Mouse (Mus musculus): ENCODE data around the gene Ddx55. TPM values are rescaled to one million over a fixed set of nuclear protein-coding genes. Genes with fewer than 3 reads are reported as not detected.

Gene Ddx55
- total and polyA plus RNA-seq, 2 experiments from 2014 or later: 4.9 to 5.2 TPM

GRCm38 (mm10) chr5:124604296-124604695 lies 51.6 kb downstream of the Ddx55 start:
- DNase-seq (ENCODE audit: low spot score) (no peak), ATAC-seq (ENCODE audit: insufficient read depth, low read depth) (peak; percentile 36; the same call in 1 of the 2 replicates)
- Histone ChIP-seq H3K9ac (replicated peaks; ENCODE audit: low read depth, low read length) (no peak overlapping the region), H3K27me3 (ENCODE audit: control insufficient read depth, insufficient read depth, low read length) (no peaks in the 10 kb centered on the region), H3K36me3 (replicated peaks; ENCODE audit: control insufficient read depth, insufficient read depth, low read length) (no peaks in the 10 kb centered on the region), H3K4me3 (ENCODE audit: low read depth, low read length) (no peak overlapping the region), H3K27ac (ENCODE audit: low read depth) (no peak overlapping the region), H3K4me1 (ENCODE audit: control insufficient read depth, insufficient read depth) (0 out of 2 replicates have a peak, but pooled peaks cover under 1% of the 10 kb centered on the region), H3K9me3 (replicated peaks; ENCODE audit: control insufficient read depth, low read length) (no peaks in the 10 kb centered on the region), H3K4me2 (ENCODE audit: low read depth, low read length) (no peak overlapping the region)
- TF ChIP-seq CTCF (IDR thresholded peaks at IDR 0.05; ENCODE audit: low read depth) (no peak), EP300 (IDR thresholded peaks at IDR 0.05; ENCODE audit: low read depth) (no peak)
- 53% methylated on average over 4 of the region's 4 CpGs for WGBS

DNA sequence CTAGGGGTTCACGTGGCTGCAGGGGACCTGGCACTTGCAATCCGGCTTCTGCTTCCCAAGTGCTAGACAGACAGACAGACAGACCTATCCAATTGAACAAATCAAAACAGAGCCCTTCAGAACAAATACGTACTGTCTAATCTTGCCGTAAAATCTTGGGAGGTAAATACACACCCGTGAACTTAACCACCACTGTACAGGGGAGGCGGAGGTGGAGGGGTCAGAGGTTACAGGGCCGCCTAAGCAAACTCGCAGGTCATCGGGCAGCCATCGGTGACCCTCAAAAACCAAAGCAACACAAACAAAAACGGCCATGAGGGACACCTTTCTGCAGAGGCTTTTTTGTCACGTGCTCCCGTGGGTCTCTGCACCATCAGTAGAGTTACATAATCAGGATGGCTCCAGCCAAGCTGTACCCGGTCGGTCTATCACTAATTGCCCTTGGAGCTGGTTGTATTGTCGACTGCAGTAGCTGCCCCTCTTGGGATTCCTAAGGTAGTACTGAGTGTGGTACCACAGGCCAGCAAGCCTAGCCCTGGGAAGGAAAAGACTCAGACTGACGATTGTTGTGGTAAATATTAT lies 52.5 kb downstream of the Ddx55 start:
- Histone ChIP-seq H3K9ac (replicated peaks; ENCODE audit: low read depth, low read length) (no peak overlapping the region), H3K4me1 (ENCODE audit: control insufficient read depth, insufficient read depth) (no peaks in the 10 kb centered on the region), H3K36me3 (replicated peaks; ENCODE audit: control insufficient read depth, insufficient read depth, low read length) (no peaks in the 10 kb centered on the region), H3K9me3 (replicated peaks; ENCODE audit: control insufficient read depth, low read length) (no peaks in the 10 kb centered on the region), H3K27ac (ENCODE audit: low read depth) (no peak overlapping the region), H3K4me2 (ENCODE audit: low read depth, low read length) (no peak overlapping the region), H3K27me3 (ENCODE audit: control insufficient read depth, insufficient read depth, low read length) (no peaks in the 10 kb centered on the region), H3K4me3 (ENCODE audit: low read depth, low read length) (no peak overlapping the region)
- WGBS: 79% methylated on average over 17 of the region's 17 CpGs
- TF ChIP-seq EP300 (IDR thresholded peaks at IDR 0.05; ENCODE audit: low read depth) (no peak), CTCF (IDR thresholded peaks at IDR 0.05; ENCODE audit: low read depth) (no peak)
- ATAC-seq (ENCODE audit: insufficient read depth, low read depth) (no peak), DNase-seq (ENCODE audit: low spot score) (no peak)

DNA sequence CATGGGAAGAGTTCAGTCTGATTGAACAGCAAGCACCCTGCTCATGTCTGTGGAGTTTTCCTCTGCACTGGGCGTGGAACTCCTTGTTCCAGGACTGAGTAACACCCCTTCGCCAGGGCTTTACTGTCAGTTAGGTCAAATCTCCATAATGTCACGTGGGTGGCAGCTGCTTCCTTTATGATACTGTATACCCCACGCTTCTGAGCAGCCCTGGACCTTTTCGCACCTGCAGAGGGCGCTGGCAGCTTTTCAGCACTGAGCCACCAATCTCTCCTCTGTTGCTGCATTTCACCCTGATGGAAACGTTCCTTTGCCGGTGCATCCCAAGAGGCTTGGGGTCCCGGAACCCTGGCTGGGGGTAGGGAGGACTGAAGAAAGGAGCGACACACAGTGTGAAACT lies 58.3 kb downstream of the Ddx55 start:
- no peak overlapping the region for H3K9ac ChIP-seq (replicated peaks; ENCODE audit: low read depth, low read length)
- H3K4me3 ChIP-seq (ENCODE audit: low read depth, low read length): no peak overlapping the region
- no peaks in the 10 kb centered on the region for H3K4me1 ChIP-seq (ENCODE audit: control insufficient read depth, insufficient read depth)
- no peaks in the 10 kb centered on the region for H3K27me3 ChIP-seq (ENCODE audit: control insufficient read depth, insufficient read depth, low read length)
- no peak for DNase-seq (ENCODE audit: low spot score)
- no peaks in the 10 kb centered on the region for H3K9me3 ChIP-seq (replicated peaks; ENCODE audit: control insufficient read depth, low read length)
- TF ChIP-seq EP300 (IDR thresholded peaks at IDR 0.05; ENCODE audit: low read depth): no peak
- no peak for TF ChIP-seq CTCF (IDR thresholded peaks at IDR 0.05; ENCODE audit: low read depth)
- H3K4me2 ChIP-seq (ENCODE audit: low read depth, low read length): no peak overlapping the region
- ATAC-seq (ENCODE audit: insufficient read depth, low read depth): no peak
- H3K27ac ChIP-seq (ENCODE audit: low read depth): no peak overlapping the region
- WGBS: 73% methylated on average over 10 of the region's 10 CpGs
- H3K36me3 ChIP-seq (replicated peaks; ENCODE audit: control insufficient read depth, insufficient read depth, low read length): no peaks in the 10 kb centered on the region

DNA sequence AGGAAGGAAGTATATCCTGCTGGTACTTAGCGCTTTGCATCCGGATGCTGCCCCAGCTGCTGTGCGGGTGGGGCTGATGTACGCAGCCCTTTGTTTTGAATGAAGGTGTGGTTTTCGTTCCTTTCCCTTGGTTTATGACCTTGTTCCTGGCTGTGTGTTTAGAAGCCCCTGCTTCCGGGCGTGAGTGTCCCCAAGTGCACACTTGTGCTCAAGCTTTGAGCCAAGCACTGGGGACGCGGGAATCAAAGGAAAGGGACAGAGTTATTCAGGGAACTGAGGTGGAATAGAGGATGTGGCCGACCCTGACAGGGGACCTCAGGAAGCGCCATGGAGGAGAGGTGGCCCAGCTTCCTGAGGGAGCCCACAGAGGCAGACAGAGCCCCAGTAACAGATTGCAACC lies 62.0 kb downstream of the Ddx55 start:
- Histone ChIP-seq H3K4me2 (ENCODE audit: low read depth, low read length) (no peak overlapping the region), H3K27me3 (ENCODE audit: control insufficient read depth, insufficient read depth, low read length) (no peaks in the 10 kb centered on the region), H3K36me3 (replicated peaks; ENCODE audit: control insufficient read depth, insufficient read depth, low read length) (no peaks in the 10 kb centered on the region), H3K4me1 (ENCODE audit: control insufficient read depth, insufficient read depth) (no peaks in the 10 kb centered on the region), H3K27ac (ENCODE audit: low read depth) (peak overlapping the region; percentile 56), H3K9ac (replicated peaks; ENCODE audit: low read depth, low read length) (no peak overlapping the region), H3K9me3 (replicated peaks; ENCODE audit: control insufficient read depth, low read length) (no peaks in the 10 kb centered on the region), H3K4me3 (ENCODE audit: low read depth, low read length) (no peak overlapping the region)
- no peak for DNase-seq (ENCODE audit: low spot score)
- ATAC-seq (ENCODE audit: insufficient read depth, low read depth): peak; percentile 70
- TF ChIP-seq EP300 (IDR thresholded peaks at IDR 0.05; ENCODE audit: low read depth) (peak; percentile 52; the same call in 1 of the 2 replicates), CTCF (IDR thresholded peaks at IDR 0.05; ENCODE audit: low read depth) (no peak)
- WGBS: 68% methylated on average over 11 of the region's 11 CpGs

DNA sequence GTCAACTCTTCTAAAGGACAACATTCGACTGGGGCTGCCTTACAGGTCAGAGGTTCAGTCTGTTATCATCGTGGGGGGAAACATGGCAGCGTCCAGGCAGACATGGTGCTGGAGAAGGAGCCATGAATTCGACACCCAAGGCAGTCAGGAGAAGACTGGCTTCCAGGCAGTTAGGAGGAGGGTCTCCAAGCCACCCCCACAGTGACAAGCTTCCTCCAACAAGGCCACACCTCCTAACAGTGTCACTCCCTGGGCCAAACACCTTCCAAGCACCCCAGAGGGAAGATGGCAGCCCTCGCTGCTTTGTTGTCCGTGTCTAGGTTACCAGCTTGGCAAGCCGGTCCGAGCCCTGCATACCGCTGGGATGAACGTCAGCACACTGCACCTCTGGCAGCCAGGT lies 66.0 kb downstream of the Ddx55 start:
- Histone ChIP-seq H3K4me1 (ENCODE audit: control insufficient read depth, insufficient read depth) (no peaks in the 10 kb centered on the region), H3K36me3 (replicated peaks; ENCODE audit: control insufficient read depth, insufficient read depth, low read length) (no peaks in the 10 kb centered on the region), H3K27me3 (ENCODE audit: control insufficient read depth, insufficient read depth, low read length) (no peaks in the 10 kb centered on the region), H3K9me3 (replicated peaks; ENCODE audit: control insufficient read depth, low read length) (no peaks in the 10 kb centered on the region), H3K9ac (replicated peaks; ENCODE audit: low read depth, low read length) (no peak overlapping the region), H3K4me3 (ENCODE audit: low read depth, low read length) (no peak overlapping the region), H3K4me2 (ENCODE audit: low read depth, low read length) (no peak overlapping the region), H3K27ac (ENCODE audit: low read depth) (no peak overlapping the region)
- WGBS: 78% methylated on average over 10 of the region's 10 CpGs
- DNase-seq (ENCODE audit: low spot score) (no peak), ATAC-seq (ENCODE audit: insufficient read depth, low read depth) (no peak)
- no peak for TF ChIP-seq CTCF (IDR thresholded peaks at IDR 0.05; ENCODE audit: low read depth)
- TF ChIP-seq EP300 (IDR thresholded peaks at IDR 0.05; ENCODE audit: low read depth): no peak

Other genes with a start within 250 kb of the Ddx55 start
- gene Mphosph9, start 224.9 kb upstream of the Ddx55 start, total RNA-seq (2014; rRNA removed; ENCODE audit: low replicate concordance): 10.5 and 12.2 TPM in 2 replicates
- 4.4 and 5.3 TPM in 2 replicates for gene Mphosph9, start 224.9 kb upstream of the Ddx55 start, polyA plus RNA-seq (2015; fragmentation: Nextera tagmentation; extraction: Ambion mirVana)
- 13.2 and 20.0 TPM in 2 replicates for gene 2810006K23Rik, start 224.8 kb upstream of the Ddx55 start, total RNA-seq (2014; rRNA removed; ENCODE audit: low replicate concordance)
- 12.4 and 14.9 TPM in 2 replicates for gene 2810006K23Rik, start 224.8 kb upstream of the Ddx55 start, polyA plus RNA-seq (2015; fragmentation: Nextera tagmentation; extraction: Ambion mirVana)
- 113 and 180 TPM in 2 replicates for gene Cdk2ap1, start 189.8 kb upstream of the Ddx55 start, total RNA-seq (2014; rRNA removed; ENCODE audit: low replicate concordance)
- gene Cdk2ap1, start 189.8 kb upstream of the Ddx55 start, polyA plus RNA-seq (2015; fragmentation: Nextera tagmentation; extraction: Ambion mirVana): 23.2 and 26.6 TPM in 2 replicates
- 27.0 and 33.8 TPM in 2 replicates for gene Sbno1, start 126.9 kb upstream of the Ddx55 start, total RNA-seq (2014; rRNA removed; ENCODE audit: low replicate concordance)
- gene Sbno1, start 126.9 kb upstream of the Ddx55 start, polyA plus RNA-seq (2015; fragmentation: Nextera tagmentation; extraction: Ambion mirVana): 46.8 and 52.8 TPM in 2 replicates
- gene Kmt5a, start 112.9 kb upstream of the Ddx55 start, total RNA-seq (2014; rRNA removed; ENCODE audit: low replicate concordance): 71.9 and 82.9 TPM in 2 replicates
- gene Kmt5a, start 112.9 kb upstream of the Ddx55 start, polyA plus RNA-seq (2015; fragmentation: Nextera tagmentation; extraction: Ambion mirVana): 26.0 and 27.7 TPM in 2 replicates
- gene Rilpl2, start 74.5 kb upstream of the Ddx55 start, total RNA-seq (2014; rRNA removed; ENCODE audit: low replicate concordance): 8.4 and 12.4 TPM in 2 replicates
- 14.9 and 15.4 TPM in 2 replicates for gene Rilpl2, start 74.5 kb upstream of the Ddx55 start, polyA plus RNA-seq (2015; fragmentation: Nextera tagmentation; extraction: Ambion mirVana)
- 0.50 and 4.4 TPM in 2 replicates for gene Snrnp35, start 69.7 kb upstream of the Ddx55 start, total RNA-seq (2014; rRNA removed; ENCODE audit: low replicate concordance)
- gene Snrnp35, start 69.7 kb upstream of the Ddx55 start, polyA plus RNA-seq (2015; fragmentation: Nextera tagmentation; extraction: Ambion mirVana): 14.0 and 14.6 TPM in 2 replicates
- gene Rilpl1, start 21.5 kb upstream of the Ddx55 start, total RNA-seq (2014; rRNA removed; ENCODE audit: low replicate concordance): 34.7 and 52.1 TPM in 2 replicates
- 39.0 and 40.5 TPM in 2 replicates for gene Rilpl1, start 21.5 kb upstream of the Ddx55 start, polyA plus RNA-seq (2015; fragmentation: Nextera tagmentation; extraction: Ambion mirVana)
- 331 and 388 TPM in 2 replicates for gene Tmed2, start 12.2 kb upstream of the Ddx55 start, total RNA-seq (2014; rRNA removed; ENCODE audit: low replicate concordance)
- gene Tmed2, start 12.2 kb upstream of the Ddx55 start, polyA plus RNA-seq (2015; fragmentation: Nextera tagmentation; extraction: Ambion mirVana): 389 and 404 TPM in 2 replicates
- 23.7 and 58.6 TPM in 2 replicates for gene Eif2b1, start 26.3 kb downstream of the Ddx55 start, total RNA-seq (2014; rRNA removed; ENCODE audit: low replicate concordance)
- gene Eif2b1, start 26.3 kb downstream of the Ddx55 start, polyA plus RNA-seq (2015; fragmentation: Nextera tagmentation; extraction: Ambion mirVana): 49.5 and 51.5 TPM in 2 replicates
- gene Gtf2h3, start 26.3 kb downstream of the Ddx55 start, total RNA-seq (2014; rRNA removed; ENCODE audit: low replicate concordance): 18.9 and 49.7 TPM in 2 replicates
- 21.1 and 22.3 TPM in 2 replicates for gene Gtf2h3, start 26.3 kb downstream of the Ddx55 start, polyA plus RNA-seq (2015; fragmentation: Nextera tagmentation; extraction: Ambion mirVana)
- gene Atp6v0a2, start 75.7 kb downstream of the Ddx55 start, total RNA-seq (2014; rRNA removed; ENCODE audit: low replicate concordance): 20.4 and 30.1 TPM in 2 replicates
- gene Atp6v0a2, start 75.7 kb downstream of the Ddx55 start, polyA plus RNA-seq (2015; fragmentation: Nextera tagmentation; extraction: Ambion mirVana): 22.4 and 27.0 TPM in 2 replicates
- gene Dnah10, start 172.2 kb downstream of the Ddx55 start, total RNA-seq (2014; rRNA removed; ENCODE audit: low replicate concordance): not detected in 2 replicates
- gene Dnah10, start 172.2 kb downstream of the Ddx55 start, polyA plus RNA-seq (2015; fragmentation: Nextera tagmentation; extraction: Ambion mirVana): 0.01 and 0.08 TPM in 2 replicates